Mouse (Mus musculus): ENCODE results near the gene Gm13420.
A peak's percentile ranks its signal among the peaks of the same experiment; 100 is the strongest.
"Not testable (repeated sequence)": the region's sequence is repeated elsewhere in the genome, so short reads cannot be mapped to it uniquely, and the experiment has no call there.

The Gm13420 gene

DNA sequence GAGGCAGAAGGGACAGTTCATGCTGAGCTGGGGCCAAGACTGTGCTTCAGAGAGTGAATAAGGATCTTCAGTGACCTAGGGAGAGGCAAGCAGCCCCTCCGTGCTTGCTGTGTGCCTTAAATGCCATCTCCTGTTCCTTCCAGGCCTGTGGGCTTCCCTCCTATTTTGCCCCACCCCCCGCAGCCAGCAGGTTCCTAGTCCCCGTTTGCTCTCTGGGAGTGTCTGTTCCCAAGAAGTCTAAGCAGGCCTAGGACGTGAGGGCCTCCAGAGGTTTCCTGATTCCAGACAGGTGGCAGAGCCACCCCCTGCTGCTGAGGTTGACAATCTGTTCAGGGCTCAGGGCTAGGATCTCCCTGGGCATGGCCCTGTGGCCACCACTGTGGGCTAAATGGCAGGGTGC is 12.7 kb downstream of the Gm13420 start:
- no peak for DNase-seq (ENCODE audit: low spot score in 2 of 2)

DNA sequence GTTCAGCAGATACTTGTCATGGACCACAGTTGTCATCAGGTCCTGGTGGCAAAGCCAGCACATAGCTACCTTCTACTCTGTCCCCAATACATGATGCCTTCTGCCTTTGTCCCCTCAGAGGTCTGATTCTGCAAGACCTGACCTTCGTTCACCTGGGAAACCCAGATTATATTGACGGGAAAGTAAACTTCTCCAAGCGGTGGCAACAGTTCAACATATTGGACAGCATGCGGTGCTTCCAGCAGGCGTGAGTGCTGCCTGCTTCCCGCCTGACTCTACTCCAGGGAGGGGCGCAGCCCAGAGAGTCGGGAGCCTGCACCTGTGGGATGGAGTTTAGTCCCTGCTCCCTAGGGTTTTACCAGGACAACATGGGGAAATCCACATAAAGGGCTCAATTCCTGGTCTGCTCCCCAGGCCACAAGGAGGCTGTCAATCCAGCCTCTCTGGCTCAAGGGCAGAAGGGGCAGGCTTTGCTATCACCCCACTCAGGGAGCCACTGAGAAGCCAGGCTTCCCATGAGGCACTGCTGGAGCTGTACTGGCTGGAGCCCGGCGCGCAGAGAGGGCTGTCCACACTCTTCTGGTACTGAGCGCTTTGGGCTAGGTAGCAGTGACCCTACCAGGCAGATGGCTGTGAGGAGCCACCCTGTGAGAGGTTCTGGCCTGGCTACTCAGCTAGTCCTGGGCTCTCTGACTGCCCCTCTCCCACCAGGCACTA is 14.1 kb downstream of the Gm13420 start:
- DNase-seq (ENCODE audit: low spot score in 2 of 2) = no peak

DNA sequence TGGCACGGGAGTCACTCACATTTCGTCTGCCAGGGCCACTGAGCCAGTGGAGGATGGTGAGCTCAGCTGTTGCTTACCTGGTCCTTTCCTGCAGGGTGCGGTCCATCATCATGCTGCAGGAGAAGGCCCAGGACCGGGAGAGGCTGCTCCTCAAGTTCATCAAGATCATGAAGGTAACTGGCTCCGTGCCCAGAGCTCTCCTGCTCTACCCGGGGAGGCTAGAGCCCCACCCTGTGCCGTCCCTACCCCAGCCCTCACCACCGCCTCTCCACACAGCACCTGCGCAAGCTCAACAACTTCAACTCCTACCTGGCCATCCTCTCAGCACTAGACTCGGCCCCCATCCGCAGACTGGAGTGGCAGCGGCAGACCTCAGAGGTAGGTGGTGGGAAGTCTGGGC is 15.8 kb downstream of the Gm13420 start:
- peak in 1 of 2 experiments; percentile 46 for DNase-seq (ENCODE audit: low spot score in 2 of 2)

DNA sequence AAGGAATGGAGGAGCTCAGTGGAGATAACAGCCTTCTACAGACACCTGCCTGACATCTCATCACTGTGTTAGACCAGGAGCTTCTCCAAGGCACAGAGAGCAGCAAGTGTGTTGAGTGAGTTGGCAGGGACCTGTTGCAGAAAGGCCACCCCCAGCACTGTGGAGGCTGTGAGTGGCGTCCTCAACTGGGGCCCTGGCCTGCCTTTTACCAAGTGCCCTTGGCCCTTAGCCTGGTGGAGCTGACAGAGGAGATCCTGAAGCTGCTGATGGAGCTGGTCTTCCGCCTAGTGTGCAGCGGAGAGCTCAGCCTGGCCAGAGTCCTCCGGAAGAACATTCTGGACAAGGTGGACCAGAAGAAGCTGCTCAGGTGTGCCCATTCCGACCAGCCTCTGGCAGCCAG is 18.1 kb downstream of the Gm13420 start:
- no peak for DNase-seq (ENCODE audit: low spot score in 2 of 2)

DNA sequence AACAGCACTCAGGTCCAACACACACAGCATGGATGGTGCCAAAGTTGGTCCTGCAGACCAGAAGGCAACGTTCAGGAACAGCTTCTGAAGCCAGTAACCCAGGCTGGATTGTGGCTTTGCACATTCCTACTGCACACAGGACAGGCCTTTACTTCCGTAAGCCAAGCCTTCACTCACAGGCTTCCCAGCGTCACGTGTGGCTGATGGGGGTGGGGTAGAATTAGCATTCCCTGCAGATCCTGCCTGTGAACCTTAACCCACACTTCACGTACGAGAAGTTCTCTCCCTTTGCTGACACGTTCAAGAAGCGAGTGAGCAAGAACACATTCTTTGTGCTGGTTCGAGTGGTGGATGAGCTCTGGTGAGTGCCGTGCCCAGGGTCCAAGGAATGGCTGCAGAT is 18.9 kb downstream of the Gm13420 start:
- no peak for DNase-seq (ENCODE audit: low spot score in 2 of 2)

DNA sequence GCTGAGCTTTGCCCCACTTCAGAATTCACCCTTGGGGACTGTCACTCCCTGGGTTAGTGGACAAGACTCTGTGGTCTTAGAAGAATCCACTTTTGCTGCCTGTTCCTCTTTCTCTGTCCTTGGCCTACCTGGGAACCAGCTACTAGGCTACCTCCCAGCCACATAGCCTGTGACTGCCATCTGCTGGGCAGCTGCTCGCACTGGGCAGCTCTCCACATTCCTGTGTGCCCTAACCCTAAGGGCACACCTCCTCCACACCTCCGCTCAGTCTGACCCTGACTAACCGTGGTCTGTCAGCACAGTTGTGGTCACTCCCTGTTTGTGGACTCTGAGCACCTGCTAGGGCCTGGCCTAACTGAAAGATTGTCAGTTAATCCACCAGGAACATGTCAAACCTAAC is 19.9 kb downstream of the Gm13420 start:
- DNase-seq (ENCODE audit: low spot score in 2 of 2) = no peak

DNA sequence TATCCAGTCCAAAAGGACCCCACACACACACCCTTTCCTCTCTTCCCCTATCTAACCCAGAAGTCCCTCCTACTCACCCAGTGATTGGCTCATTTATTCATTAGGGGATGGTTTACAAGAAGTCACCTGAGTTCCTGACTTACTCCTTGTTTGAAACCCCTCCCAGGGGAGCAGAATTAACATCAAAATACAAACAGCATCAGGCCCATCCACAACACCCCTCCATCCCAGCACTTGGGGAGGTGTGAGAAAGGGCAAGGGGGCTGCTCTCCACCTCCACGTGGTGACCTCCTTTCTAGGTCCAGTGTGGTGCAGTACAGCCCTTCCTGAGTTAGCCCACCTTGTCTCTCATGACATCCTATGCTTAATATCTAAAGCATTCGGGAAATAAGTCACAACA is 22.0 kb downstream of the Gm13420 start:
- DNase-seq (ENCODE audit: low spot score in 2 of 2) = no peak

DNA sequence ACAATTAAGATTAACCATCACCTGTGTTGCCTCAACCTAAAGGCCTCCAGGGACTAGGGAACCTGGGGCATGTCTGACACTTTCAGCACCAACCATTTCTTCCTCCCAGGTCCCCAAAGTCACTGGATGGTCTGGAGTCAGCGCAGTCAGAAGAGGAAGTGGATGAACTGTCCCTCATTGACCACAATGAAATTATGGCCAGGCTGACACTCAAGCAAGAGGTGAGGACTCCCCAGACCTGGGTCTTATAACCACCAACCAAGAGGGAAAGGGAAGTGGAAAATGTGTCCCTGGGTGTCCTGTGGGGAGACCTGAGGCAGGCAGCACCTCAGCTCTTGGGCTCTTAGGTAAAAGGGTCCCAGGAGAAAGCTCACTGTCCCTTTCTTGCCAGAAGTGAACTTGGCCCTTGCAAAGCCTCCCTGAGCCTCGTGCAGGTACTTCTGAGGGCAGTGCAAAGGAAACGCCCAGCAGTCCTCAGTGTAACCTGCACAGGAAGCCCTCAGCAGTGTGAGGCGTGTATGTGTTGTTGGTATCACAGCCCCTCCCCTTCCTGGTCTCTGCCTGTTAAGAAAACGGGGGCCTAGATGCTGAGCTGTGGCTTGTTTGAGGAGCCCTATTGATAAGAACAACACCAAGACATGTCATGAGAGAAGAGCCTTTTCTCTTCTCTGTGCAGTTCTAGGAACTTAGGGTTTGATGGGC is 26.7 kb downstream of the Gm13420 start:
- DNase-seq (ENCODE audit: low spot score in 2 of 2) = no peak

DNA sequence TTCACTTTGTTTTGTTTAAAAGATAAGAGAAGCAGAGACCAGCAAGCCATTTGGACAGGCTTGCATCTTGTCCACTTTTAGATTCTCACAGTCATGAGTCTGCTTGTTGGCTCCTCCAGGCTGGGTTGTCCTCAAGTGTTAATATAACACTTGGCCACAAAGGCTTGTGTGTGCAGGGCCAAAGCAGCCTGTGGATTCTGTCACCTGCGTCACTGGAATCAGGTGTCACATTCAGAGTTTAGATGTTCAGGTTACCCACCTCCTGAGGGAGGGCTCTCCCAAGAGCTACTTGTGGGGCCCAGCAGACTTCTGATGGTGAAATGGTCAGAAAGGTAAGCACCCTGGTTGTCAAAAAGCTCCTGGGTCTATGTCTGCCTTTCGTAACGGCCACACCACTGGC is 28.4 kb downstream of the Gm13420 start:
- no peak for DNase-seq (ENCODE audit: low spot score in 2 of 2)

DNA sequence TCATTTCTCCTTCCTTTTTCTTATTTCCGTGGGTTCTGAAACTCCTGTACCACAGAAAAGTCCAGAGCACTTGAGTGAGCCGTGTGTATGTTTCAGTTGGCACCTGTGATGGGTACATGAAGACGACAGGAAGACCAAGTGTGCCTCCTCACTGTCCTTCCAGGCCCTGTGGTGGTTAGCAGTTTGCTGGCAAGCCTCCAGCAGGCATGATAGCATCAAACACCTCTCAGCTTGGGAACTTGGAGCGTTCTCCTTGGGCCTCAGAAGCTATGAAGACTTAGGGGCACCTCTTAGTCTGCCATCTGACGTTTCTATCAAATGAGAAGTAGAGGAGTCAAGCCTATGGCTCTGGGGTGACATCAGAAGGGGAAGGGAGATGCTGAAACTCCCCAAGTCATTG is 32.9 kb downstream of the Gm13420 start:
- no peak for DNase-seq (ENCODE audit: low spot score in 2 of 2)

DNA sequence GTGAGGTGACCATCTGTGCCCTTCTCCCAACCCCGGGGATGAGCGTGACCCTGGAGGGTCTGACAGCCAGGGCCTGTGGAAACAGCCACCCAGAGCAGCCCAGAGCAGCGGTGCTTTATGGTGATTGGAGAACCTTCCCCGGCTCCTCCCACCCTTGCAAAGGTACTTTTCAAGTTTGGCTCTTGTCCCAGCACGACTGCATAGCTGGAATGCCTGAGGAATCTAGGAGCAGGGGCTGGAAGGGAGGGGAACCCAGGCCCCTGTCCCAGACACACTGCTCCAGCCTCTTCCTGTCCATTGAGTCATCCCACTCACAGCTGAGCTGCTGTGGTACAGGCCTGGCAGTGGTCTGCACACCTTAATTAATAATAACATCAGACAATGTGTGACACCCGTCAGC is 34.8 kb downstream of the Gm13420 start:
- peak in 1 of 2 experiments; percentile 61 for DNase-seq (ENCODE audit: low spot score in 2 of 2)

DNA sequence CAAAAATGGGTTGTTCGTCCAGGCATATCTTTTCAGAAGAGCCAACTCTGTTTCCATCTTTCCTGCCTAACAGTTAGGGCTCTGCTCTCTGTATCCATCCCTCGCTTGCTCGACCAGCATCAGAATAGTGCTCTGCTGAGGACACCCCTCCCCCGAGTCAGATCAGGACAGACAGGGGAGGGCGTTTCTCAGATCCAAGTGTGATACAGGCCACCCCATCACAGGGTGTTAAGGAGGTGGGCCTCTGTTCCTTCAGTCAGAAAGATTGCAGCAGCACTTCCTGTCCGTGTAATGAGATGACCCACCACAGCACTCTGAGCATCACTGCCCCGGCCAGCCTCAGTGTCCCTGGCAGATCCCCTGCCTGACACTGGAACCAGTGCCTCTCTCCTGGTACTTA is 35.3 kb downstream of the Gm13420 start:
- DNase-seq (ENCODE audit: low spot score in 2 of 2) = no peak

DNA sequence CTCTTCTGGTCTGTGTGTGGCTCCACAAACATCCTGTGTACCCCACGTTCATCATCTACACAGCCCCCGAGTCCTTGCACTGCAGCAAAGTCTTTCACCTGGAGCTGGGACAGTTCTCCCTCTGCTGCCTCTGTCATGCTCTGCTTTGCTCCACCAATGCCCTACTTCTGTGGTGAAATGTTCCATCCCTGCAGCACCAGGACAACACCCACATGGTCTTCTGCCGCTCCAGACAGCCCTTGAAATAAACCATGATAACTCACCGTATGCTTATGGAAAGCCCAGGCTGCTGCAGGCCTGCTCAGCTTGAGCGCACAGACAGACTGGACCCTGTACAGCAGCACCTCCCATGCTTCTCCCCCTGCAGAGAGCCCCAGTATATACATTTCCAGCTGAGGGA is 37.4 kb downstream of the Gm13420 start:
- no peak for DNase-seq (ENCODE audit: low spot score in 2 of 2)

DNA sequence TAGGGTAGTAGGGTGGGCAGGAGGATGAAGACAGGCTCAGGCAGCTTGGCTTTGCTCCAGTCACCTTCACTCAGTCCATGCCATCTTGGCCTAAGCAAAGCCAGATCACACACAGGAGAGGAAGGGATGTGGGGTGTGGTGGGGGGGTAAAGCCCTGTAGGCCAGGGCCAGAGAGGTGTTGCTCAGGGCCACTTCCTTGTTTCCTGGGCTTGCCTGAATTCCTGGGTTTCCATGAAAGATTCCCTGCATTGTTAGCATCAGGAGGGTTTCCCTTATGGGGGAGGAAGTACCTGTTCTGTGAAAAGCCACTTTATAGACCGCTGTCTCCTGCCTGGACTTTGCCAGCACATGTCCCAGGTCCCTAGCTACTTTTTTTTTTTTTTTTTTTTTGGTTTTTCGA is 38.0 kb downstream of the Gm13420 start:
- DNase-seq (ENCODE audit: low spot score in 2 of 2) = no peak

DNA sequence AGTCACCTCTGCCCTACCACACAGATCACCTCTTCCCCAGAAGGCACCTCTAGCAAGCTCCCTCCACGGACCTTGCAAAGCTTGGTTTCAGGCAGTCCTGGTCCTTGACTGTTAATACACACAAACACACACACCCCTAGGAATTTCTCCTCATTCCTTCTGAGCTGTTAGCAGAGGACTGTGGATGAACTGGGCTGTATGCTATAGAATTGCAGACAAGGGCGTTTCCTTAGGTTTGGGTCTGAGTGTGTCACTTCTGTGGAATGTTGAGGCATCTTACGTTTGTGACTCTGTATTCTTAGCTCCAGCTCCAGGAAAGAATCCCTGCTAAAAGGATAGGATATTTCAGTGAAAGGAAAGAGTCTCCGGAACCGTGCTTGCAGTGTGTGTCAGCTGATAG is 39.6 kb downstream of the Gm13420 start:
- DNase-seq (ENCODE audit: low spot score in 2 of 2) = no peak

DNA sequence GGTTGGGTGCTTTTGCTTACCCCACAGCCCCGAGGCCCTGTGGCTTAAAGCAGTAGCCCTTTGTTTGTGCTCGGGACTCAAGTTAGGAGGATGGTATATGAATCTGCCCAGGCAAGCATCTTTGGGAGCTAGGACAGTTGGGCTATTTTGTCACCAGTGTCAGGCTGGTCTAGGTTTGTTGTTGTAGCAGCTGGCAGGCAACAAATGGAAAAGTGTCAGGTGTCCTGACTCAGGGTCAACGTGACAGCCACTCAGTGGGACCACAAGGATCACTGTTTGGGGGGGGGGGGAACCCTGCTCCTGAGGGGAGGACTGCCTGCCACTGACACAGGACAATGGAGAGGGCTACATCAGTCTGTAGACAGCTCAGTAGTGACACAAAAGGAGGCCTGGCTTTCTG is 40.4 kb downstream of the Gm13420 start:
- DNase-seq (ENCODE audit: low spot score in 2 of 2) = no peak

DNA sequence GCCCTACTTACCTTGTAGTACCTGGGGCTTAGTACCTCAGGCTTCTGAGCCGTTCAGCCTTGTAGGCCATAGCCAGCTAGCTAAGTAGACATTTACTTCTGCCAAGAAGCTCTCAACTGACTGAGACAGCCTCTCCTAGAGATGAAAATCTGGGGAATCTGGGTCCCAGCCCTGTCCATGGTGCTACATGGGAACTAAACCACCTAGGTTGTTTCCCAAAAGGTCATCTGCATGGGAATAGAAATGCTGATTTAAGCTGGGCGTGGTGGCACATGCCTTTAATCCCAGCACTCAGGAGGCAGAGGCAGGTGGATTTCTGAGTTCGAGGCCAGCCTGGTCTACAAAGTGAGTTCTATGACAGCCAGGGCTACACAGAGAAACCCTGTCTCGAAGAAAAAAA is 43.3 kb downstream of the Gm13420 start:
- not testable (repeated sequence) for DNase-seq (ENCODE audit: low spot score in 2 of 2)

DNA sequence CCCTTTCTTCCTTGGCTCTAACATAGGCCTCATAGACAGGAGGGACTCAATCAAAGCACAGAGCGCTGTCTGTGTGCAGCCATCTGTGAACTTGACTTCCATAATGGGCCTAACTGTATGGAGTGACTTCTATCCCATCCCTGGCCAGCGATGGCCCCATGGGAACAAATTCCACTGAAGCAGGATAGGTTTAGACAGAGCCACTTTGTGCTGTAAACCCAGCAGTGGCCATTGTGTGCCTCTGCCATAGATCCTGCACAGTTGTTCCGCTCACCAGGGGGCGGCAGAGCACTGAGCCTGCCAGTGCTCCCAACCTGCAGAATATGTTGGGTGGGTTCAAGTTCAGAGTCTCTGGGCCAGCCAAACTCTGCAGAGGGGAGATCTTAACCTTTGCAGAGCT is 43.8 kb downstream of the Gm13420 start:
- no peak for DNase-seq (ENCODE audit: low spot score in 2 of 2)

DNA sequence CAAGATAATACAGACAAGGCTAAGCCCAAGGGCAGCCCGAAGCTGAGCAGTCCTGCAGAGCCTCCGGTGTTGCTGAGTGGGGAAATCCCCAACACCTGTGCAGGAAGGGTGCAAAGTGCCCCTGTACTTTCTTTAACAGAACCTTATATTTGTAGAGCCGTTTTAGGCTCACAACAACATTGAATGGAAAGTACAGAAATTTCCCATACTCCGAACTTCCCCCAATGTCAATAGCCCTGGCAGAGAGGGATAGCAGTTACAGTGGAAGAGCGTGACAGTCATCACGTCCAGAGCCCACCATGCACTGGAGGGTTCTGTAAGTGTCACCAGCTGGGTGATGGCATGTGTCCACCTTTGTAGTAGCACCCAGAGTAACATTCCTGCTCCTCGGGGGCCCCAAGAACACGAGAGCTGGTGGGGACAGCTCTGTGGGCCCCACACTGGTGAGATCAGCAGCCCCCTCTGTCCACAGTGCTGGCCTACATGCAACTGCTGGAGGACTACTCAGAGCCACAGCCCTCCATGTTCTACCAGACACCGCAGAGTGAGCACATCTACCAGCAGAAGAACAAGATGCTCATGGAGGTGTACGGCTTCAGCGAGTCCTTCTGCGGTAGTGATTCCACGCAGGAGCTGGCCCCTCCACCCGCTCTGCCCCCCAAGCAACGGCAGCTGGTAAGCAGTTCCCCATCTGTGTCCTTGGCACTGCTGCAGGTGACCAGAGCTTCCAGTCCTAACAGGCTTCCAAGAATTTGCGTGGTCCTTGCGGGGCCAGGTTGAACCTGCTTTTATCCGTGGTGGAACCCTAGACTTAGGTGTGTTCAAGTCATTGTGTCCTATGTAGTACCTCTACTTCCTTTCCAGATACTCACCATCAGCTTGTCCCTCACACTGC is 44.5 kb downstream of the Gm13420 start:
- no peak for DNase-seq (ENCODE audit: low spot score in 2 of 2)

DNA sequence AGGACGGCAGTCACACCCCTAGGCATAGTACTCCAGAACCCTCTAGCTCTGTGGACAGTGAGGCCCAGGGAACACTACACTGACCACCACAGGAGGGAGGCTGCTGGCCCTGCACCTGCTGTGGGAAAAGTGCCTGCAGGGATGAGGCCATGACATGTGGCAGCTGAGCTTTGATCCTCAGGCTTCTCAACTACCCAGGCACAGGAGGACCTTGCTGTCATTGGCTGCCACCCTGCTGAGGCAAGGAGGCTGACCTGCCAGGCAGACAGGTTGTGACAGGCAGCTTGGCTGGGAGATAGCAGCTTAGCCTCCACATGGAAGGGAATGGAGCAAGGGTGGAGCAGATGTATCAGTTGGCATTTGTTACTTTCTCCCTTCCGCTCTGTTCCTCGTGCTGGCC is 46.0 kb downstream of the Gm13420 start:
- DNase-seq (ENCODE audit: low spot score in 2 of 2) = no peak

DNA sequence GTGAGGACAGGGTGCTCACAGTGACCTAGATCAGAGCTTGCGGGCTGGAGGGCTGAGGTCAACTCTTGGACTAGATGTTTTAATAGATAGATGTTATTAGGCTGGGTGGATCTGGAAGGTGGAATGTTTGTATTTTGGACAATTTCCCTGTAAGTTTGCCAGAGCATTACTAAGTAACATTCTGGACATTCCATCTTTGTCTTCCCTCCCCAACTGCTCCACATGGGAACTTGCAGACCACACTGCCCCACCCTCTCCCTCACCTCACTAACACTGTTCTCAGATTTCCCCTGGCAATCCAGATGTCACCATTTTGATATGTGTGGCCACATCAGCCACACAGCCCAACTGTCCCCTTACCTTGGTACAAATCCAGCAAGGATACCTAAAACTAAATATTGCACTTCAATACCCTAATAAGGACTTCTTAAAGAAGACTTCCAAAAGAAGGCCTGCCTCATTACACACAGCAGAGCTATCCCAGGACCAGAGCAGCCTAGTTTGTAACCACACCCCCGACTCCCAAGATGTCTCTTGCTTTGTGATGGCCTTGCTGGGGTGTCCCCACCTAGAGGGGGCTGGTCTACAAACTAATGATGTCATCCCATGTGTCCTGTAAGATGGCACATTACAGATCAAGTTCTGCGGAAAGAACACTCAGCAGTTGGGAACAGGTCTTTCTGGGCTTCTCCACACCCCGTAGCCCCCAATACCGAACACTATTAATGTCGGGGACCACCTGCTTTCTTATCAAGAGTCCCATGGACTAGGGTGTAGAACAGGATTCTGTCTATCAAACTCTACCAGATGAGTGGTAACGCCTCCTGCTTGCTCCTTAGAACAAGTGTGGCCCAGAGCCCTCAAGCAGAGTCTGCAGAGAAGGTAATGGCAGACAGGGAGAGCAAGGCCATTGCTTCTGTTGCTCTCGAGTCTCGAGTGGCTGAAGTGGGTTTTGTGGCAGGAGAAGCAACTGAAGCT is 48.1 kb downstream of the Gm13420 start:
- DNase-seq (ENCODE audit: low spot score in 2 of 2) = no peak

All from urinary bladder, postnatal 4 days (tissue).